Mouse (Mus musculus) cortical plate, adult 2 months (tissue): Measurements from ENCODE around the gene Tnik.

Source experiments
- CTCF ChIP-seq: fragments of 200-500 bp; IDR thresholded peaks from 2 replicates; pipeline ENCODE4 v1.5.1; 2011; ENCODE audit warnings: mild to moderate bottlenecking, control low read depth, low read length; ENCODE audit not compliant: insufficient read depth; ENCODE audit errors: extremely low read depth
- POLR2A ChIP-seq: fragments of 200-500 bp; IDR thresholded peaks from 2 replicates; pipeline ENCODE4 v1.6.1; 2011; ENCODE audit warnings: mild to moderate bottlenecking, low read length, control low read depth; ENCODE audit not compliant: insufficient read depth; ENCODE audit errors: extremely low read depth

- TF ChIP-seq POLR2A (no peak), CTCF (no peak)
Measured at GRCm38 (mm10) chr3:28524562-28524961, 261.5 kb downstream of the Tnik start.
